Mouse (Mus musculus): Measurements from ENCODE around the gene Nr6a1. TPM values are rescaled to one million over a fixed set of nuclear protein-coding genes. Genes with fewer than 3 reads are reported as not detected.

Nr6a1 gene
- total RNA-seq, 2 experiments from 2014 or later = 0.51 to 0.92 TPM

DNA sequence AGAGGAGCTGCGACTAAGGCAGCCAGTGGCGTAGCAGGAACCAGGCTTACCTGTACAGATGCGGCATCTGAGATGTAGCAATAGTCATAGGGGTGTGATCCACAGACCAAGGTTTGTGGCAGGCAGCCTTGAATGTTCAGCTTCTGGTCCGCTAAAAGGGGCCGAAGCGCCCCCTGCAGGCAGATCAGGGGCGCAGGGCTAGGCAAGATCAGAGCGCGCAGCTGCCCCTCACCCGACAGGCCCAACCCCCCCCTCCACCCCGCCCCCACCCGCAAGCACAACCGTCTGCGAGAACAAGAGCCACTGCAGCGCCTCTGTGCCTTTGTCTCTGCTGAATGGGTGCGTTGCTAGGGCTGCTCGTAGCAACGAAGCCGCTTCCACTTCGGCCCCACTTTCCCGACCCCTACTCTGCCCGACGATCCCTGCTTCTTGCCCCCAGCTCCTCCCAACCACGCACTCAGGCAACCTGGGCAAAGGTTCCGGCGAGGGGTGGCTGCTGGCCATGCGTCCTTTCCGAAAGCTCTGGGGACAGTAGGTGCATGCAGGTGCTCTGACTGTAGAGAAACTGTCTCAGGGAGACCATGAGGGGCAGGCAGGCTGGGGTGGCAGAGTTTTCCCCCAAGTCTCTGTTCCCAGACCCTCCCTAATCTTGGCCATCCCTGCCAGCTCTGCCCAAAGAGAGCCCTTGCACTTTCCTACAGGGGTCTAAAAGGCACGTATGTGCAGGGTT is 238.5 kb downstream of the Nr6a1 start:
- ATAC-seq (ENCODE audit: poor library complexity, severe bottlenecking) = no peak

DNA sequence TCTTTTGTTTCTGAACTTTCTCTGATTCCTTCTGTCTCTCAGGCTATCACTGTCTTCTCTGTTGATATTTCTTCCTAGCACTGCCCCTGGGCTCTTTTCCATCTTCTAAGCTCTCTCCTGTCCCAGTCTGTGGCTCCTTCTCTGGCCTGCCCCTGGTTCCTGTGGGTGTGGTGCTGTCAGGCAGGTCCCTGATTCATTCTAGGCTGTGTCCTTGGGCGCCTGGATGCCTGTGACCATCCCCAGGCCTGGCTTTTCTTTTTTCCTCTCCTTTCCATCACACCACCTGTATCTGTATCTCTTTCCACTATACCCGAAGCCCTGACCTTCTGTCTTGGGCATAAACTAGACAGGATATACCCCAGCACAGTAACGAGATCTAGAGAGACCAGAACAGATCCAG is 241.7 kb downstream of the Nr6a1 start:
- no peak for ATAC-seq (ENCODE audit: poor library complexity, severe bottlenecking)

- ATAC-seq (ENCODE audit: poor library complexity, severe bottlenecking) = no peak
Observed at GRCm38 (mm10) chr2:38683083-38683482, 244.4 kb downstream of the Nr6a1 start.

DNA sequence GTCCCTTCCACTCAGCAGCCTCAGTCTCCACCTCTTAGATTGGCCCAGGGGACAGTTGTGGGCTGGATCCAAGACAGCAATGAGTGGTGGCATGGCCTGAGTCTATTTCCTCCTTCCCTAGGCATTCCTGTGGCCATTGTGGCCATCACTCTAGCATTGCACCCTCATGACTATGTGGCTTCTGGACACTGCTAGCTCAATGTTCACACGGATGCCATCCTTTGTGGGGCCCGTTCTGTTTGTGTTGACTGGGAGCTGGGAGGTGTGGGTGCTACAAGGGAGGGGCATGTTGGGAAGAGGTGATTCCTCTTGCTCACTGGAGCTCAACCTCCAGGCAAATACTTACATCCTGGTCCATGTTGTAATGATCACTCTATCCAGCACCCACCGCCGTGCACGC is 245.3 kb downstream of the Nr6a1 start:
- no peak for ATAC-seq (ENCODE audit: poor library complexity, severe bottlenecking)

- no peak for ATAC-seq (ENCODE audit: poor library complexity, severe bottlenecking)
Observed at GRCm38 (mm10) chr2:38678947-38679346, 248.5 kb downstream of the Nr6a1 start.

- ATAC-seq (ENCODE audit: poor library complexity, severe bottlenecking) = no peak
Observed at GRCm38 (mm10) chr2:38675366-38675969, 252.0 kb downstream of the Nr6a1 start.

Other genes starting within 250 kb of the Nr6a1 start
- gene Nr5a1, start 213.1 kb downstream of the Nr6a1 start, total RNA-seq (2015) = not detected in 2 replicates
- gene Nr5a1, start 213.1 kb downstream of the Nr6a1 start, total RNA-seq (2017) = not detected in 2 replicates
- gene Olfml2a, start 4.3 kb upstream of the Nr6a1 start, total RNA-seq (2015) = 0.02 and 0.11 TPM in 2 replicates
- gene Olfml2a, start 4.3 kb upstream of the Nr6a1 start, total RNA-seq (2017) = not detected in 2 replicates
- gene Wdr38, start 69.8 kb upstream of the Nr6a1 start, total RNA-seq (2015) = 0.29 and 0.34 TPM in 2 replicates
- gene Wdr38, start 69.8 kb upstream of the Nr6a1 start, total RNA-seq (2017) = 0.16 and 0.84 TPM in 2 replicates
- gene Arpc5l, start 77.7 kb upstream of the Nr6a1 start, total RNA-seq (2015) = 65.4 and 69.5 TPM in 2 replicates
- 38.7 and 49.5 TPM in 2 replicates for gene Arpc5l, start 77.7 kb upstream of the Nr6a1 start, total RNA-seq (2017)
- gene Rpl35, start 77.9 kb upstream of the Nr6a1 start, total RNA-seq (2015) = 377 and 387 TPM in 2 replicates
- gene Rpl35, start 77.9 kb upstream of the Nr6a1 start, total RNA-seq (2017) = 757 and 843 TPM in 2 replicates
- 10.4 and 11.8 TPM in 2 replicates for gene Golga1, start 137.9 kb upstream of the Nr6a1 start, total RNA-seq (2015)
- gene Golga1, start 137.9 kb upstream of the Nr6a1 start, total RNA-seq (2017) = 22.1 and 24.6 TPM in 2 replicates

Data from megakaryocyte, adult 5-6 weeks (primary cell).